Mouse (Mus musculus) right cerebral cortex, postnatal 14 days (tissue): Measurements from ENCODE around the gene Slamf6.
"Not testable (repeated sequence)": the region's sequence is repeated elsewhere in the genome, so short reads cannot be mapped to it uniquely, and the experiment has no call there.

Experiments
- DNase-seq: peaks from one replicate; pipeline ENCODE4 v3.0.0; 2022

Gene Slamf6

GRCm38 (mm10) chr1:171917305-171918039, at the start of gene Slamf6:
Gene Slamf6, plus strand, starts transcription at chr1:171917515.
- no peak for DNase-seq

- DNase-seq: no peak
Observed at GRCm38 (mm10) chr1:171886989-171887388, 30.3 kb upstream of the Slamf6 start.

GRCm38 (mm10) chr1:171895364-171895763, 22.0 kb upstream of the Slamf6 start, which contains the start of gene Gm10521:
Gene Gm10521, plus strand, starts transcription at chr1:171895664.
- not testable (repeated sequence) for DNase-seq

- DNase-seq: no peak
Observed at GRCm38 (mm10) chr1:171904011-171904410, 13.3 kb upstream of the Slamf6 start.

- DNase-seq: no peak
Observed at GRCm38 (mm10) chr1:171915638-171916458, 1.5 kb upstream of the Slamf6 start.

- no peak for DNase-seq
Observed at GRCm38 (mm10) chr1:171918136-171918920, 1.0 kb downstream of the Slamf6 start.

- no peak for DNase-seq
Observed at GRCm38 (mm10) chr1:171919193-171919592, 1.9 kb downstream of the Slamf6 start.

- DNase-seq: no peak
Observed at GRCm38 (mm10) chr1:171919901-171920510, 2.7 kb downstream of the Slamf6 start.

GRCm38 (mm10) chr1:171920989-171921621, 3.8 kb downstream of the Slamf6 start:
- no peak for DNase-seq

GRCm38 (mm10) chr1:171921641-171922040, 4.3 kb downstream of the Slamf6 start:
- DNase-seq: no peak

- DNase-seq: no peak
Observed at GRCm38 (mm10) chr1:171922844-171923243, 5.5 kb downstream of the Slamf6 start.

GRCm38 (mm10) chr1:171924900-171925299, 7.6 kb downstream of the Slamf6 start:
- DNase-seq: no peak

- no peak for DNase-seq
Observed at GRCm38 (mm10) chr1:171933851-171934250, 16.5 kb downstream of the Slamf6 start.

- DNase-seq: no peak
Observed at GRCm38 (mm10) chr1:171938952-171939948, 21.9 kb downstream of the Slamf6 start.

- DNase-seq: no peak
Observed at GRCm38 (mm10) chr1:171940626-171941025, 23.3 kb downstream of the Slamf6 start.

- DNase-seq: no peak
Observed at GRCm38 (mm10) chr1:171946447-171946995, 29.2 kb downstream of the Slamf6 start.

GRCm38 (mm10) chr1:171948161-171948945, 31.0 kb downstream of the Slamf6 start:
- DNase-seq: no peak

GRCm38 (mm10) chr1:171948946-171949508, 31.7 kb downstream of the Slamf6 start:
- no peak for DNase-seq

GRCm38 (mm10) chr1:171955071-171955470, 37.8 kb downstream of the Slamf6 start:
- no peak for DNase-seq
